Mouse (Mus musculus) liver, embryonic 14.5 days (tissue): Measurements from ENCODE around the gene Serpine2.

Experiments used
- CTCF ChIP-seq: IDR thresholded peaks from 2 replicates; pipeline ENCODE4 v1.5.1; 2016; ENCODE audit warnings: antibody characterized with exemption, low read depth, control low read depth
- EP300 ChIP-seq: IDR thresholded peaks from 2 replicates; pipeline ENCODE4 v1.6.1; 2016; ENCODE audit warnings: antibody characterized with exemption, low read depth

DNA sequence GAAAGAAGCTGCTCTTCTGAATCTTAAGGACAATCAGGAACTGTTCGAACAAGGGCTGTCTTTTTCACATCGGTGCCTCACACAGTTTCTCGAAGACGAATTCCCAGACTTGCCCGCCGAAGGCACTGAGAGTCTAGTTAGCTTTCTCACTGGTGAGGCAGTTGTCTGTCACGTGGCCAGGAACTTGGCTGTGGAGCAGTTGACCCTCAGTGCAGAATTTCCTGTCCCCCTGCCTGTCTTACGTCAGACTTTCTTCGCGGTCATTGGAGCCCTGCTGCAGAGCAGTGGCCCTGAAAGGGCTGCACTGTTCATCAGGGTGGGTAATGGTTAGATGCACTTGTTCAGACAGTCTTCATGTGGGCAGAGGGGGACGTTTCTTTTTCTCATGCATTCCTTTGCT is 83.0 kb downstream of the Serpine2 start:
- no peak for TF ChIP-seq CTCF
- TF ChIP-seq EP300: no peak
